Mouse (Mus musculus) liver, embryonic 12.5 days (tissue): ENCODE measurements around the gene Zfp692. TPM values are rescaled to one million over a fixed set of nuclear protein-coding genes. Genes with fewer than 3 reads are reported as not detected.
A peak's percentile ranks its signal among the peaks of the same experiment; 100 is the strongest.

Source experiments
- ATAC-seq: fragments of 200-750 bp; cut with Nextera tagmentation; 2 replicates; pipeline ENCODE4 v1.8.0; 2017; ENCODE audit warnings: moderate number of reproducible peaks, mild to moderate bottlenecking, moderate library complexity
- H3K27ac ChIP-seq: fragments of 300-500 bp; sonication (generic); 2 replicates; pipeline ENCODE4 v1.5.1; 2016; ENCODE audit warnings: mild to moderate bottlenecking
- H3K27me3 ChIP-seq: fragments of 300-500 bp; sonication (generic); replicated peaks from 2 replicates; pipeline ENCODE4 v1.6.1; 2016; ENCODE audit warnings: mild to moderate bottlenecking, moderate library complexity
- H3K36me3 ChIP-seq: fragments of 300-500 bp; sonication (generic); 2 replicates; pipeline ENCODE4 v1.6.1; 2016; ENCODE audit warnings: mild to moderate bottlenecking, moderate library complexity
- H3K4me1 ChIP-seq: fragments of 300-500 bp; sonication (generic); 2 replicates; pipeline ENCODE4 v1.6.1; 2016
- H3K4me2 ChIP-seq: fragments of 300-500 bp; sonication (generic); 2 replicates; pipeline ENCODE4 v1.6.1; 2016; ENCODE audit warnings: mild to moderate bottlenecking, moderate library complexity
- H3K4me3 ChIP-seq: fragments of 300-500 bp; sonication (generic); 2 replicates; pipeline ENCODE4 v1.5.1; 2016; ENCODE audit warnings: mild to moderate bottlenecking, moderate library complexity
- H3K9ac ChIP-seq: fragments of 300-500 bp; sonication (generic); 2 replicates; pipeline ENCODE4 v1.6.1; 2016; ENCODE audit warnings: mild to moderate bottlenecking, moderate library complexity
- H3K9me3 ChIP-seq: fragments of 300-500 bp; sonication (generic); replicated peaks from 2 replicates; pipeline ENCODE4 v1.6.1; 2016; ENCODE audit warnings: mild to moderate bottlenecking, moderate library complexity
- WGBS: fragments of 180-500 bp; shearing (Covaris S2); methylation state at CpG from one replicate; pipeline ENCODE4 v1.1.7; 2016; ENCODE audit not compliant: insufficient replicate concordance; 5-methylcytosine and 5-hydroxymethylcytosine counted together
- polyA plus RNA-seq: library from polyadenylated mRNA; unstranded; fragments of >200 nt; fragmentation: Nextera tagmentation; extraction: Ambion mirVana; gene quantifications from 2 replicates; pipeline ENCODE4 v1.2.1, GENCODE M21; 2016

Gene Zfp692
- polyA plus RNA-seq, 1 experiment from 2014 or later: 18.5 TPM

DNA sequence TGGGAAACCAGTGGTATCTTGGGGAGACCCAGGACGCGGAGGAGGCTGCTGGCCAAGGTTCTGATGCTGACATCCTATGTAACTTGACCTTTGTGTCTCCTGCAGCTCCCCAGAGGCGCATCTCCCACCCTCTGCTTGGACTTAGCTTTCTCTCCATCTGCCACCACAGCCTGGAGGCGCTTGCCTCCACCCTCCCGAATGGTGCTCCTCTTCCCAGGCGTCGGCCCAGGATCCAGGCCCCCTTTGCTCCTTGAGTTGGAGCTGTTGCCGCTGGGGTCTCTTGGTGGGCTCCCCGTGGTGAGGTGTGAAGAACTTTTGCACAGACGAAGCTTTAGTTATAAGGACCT, 24.3 kb downstream of the Zfp692 start:
- Histone ChIP-seq H3K4me2 (peak overlapping the region; percentile 96), H3K9ac (peak overlapping the region; percentile 90), H3K27me3 (no peaks in the 10 kb centered on the region), H3K4me3 (peak overlapping the region; percentile 87), H3K9me3 (no peaks in the 10 kb centered on the region), H3K4me1 (peaks cover 50% of the 10 kb centered on the region), H3K27ac (peak overlapping the region; percentile 92), H3K36me3 (peaks cover 61% of the 10 kb centered on the region)
- 19% methylated on average over 10 of the region's 10 CpGs for WGBS
- no peak; the same call in 1 of the 2 replicates for ATAC-seq

DNA sequence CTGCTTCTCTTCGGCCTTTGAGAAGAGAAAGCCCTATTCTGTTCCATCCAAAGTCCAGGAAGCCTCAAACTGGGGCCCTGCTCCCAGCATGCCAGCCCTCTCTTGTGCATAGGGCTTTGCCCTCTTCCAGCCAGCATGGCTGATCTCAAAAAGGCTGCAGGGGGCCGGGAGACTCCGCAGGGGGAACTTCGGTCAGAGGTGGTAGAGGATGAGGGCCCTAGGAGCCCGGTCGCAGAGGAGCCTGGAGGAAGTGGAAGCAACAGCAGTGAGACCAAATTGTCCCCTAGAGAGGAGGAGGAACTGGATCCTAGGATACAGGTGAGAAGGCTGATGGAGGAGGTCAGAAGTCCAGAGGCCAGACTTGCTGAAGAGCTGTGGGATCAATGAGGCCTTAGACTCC, 24.7 kb downstream of the Zfp692 start:
- H3K27me3 ChIP-seq: no peaks in the 10 kb centered on the region
- H3K9me3 ChIP-seq: no peaks in the 10 kb centered on the region
- peak overlapping the region; percentile 87 for H3K4me3 ChIP-seq
- 79% methylated on average over 6 of the region's 6 CpGs for WGBS
- peak overlapping the region; percentile 96 for H3K4me2 ChIP-seq
- H3K36me3 ChIP-seq: peaks cover 62% of the 10 kb centered on the region
- peaks cover 48% of the 10 kb centered on the region for H3K4me1 ChIP-seq
- no peak for ATAC-seq
- H3K9ac ChIP-seq: peak overlapping the region; percentile 90
- H3K27ac ChIP-seq: peak overlapping the region; percentile 92

DNA sequence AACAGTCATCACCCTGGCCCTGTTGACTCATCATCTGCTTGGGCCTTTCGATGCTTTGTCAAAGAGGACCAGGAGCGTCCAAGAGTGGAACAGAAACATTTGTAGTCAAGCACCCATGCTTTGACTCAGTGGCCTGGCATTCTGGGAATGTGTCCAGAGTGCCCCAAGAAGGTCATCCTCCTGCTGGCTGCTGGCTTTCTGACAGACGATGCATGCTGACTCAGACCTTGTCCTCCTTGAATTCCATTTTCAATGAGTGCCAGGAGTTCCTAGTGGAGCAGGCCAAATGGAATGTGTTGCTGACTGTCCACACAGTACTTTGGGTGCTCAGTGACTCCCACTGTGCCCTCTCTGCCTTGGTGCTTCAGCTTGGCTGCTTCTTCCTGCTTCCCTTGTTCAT, 27.9 kb downstream of the Zfp692 start:
- H3K36me3 ChIP-seq: peaks cover 68% of the 10 kb centered on the region

DNA sequence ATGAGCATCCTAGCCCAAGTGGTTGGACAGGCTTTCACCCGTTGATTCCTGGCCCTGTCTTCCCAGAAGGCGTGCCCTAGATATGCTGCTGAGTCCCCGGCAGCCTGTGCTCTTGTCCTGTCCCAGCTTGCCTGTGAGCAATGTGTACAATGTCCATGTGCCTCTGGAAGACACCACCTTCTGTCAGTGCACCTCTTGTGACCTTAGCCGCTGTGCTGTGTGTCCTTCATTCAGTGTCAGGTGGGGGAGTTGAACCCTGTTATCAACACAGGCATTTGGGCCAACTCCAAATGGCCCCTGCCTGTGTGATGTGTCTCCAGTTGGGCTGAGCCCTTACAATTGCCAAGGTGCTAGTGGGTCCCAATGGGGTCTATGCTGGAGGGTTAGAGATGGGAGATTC, 39.9 kb downstream of the Zfp692 start:
- no peak overlapping the region for H3K4me2 ChIP-seq
- H3K9ac ChIP-seq: no peak overlapping the region
- peaks cover 16% of the 10 kb centered on the region for H3K4me1 ChIP-seq
- no peaks in the 10 kb centered on the region for H3K27me3 ChIP-seq
- WGBS: 87% methylated on average over 4 of the region's 4 CpGs
- no peaks in the 10 kb centered on the region for H3K9me3 ChIP-seq
- peak overlapping the region; percentile 8; the same call in 1 of the 2 replicates for H3K27ac ChIP-seq
- H3K36me3 ChIP-seq: peaks cover 61% of the 10 kb centered on the region
- ATAC-seq: no peak
- H3K4me3 ChIP-seq: no peak overlapping the region

More for the DNA sequence above, 27.9 kb downstream of the Zfp692 start:
- no peak for ATAC-seq
- Histone ChIP-seq H3K27me3 (no peaks in the 10 kb centered on the region), H3K9ac (no peak overlapping the region), H3K27ac (no peak overlapping the region), H3K4me3 (no peak overlapping the region), H3K4me2 (no peak overlapping the region), H3K4me1 (peaks cover 26% of the 10 kb centered on the region), H3K9me3 (no peaks in the 10 kb centered on the region)
- WGBS: 73% methylated on average over 3 of the region's 3 CpGs

DNA sequence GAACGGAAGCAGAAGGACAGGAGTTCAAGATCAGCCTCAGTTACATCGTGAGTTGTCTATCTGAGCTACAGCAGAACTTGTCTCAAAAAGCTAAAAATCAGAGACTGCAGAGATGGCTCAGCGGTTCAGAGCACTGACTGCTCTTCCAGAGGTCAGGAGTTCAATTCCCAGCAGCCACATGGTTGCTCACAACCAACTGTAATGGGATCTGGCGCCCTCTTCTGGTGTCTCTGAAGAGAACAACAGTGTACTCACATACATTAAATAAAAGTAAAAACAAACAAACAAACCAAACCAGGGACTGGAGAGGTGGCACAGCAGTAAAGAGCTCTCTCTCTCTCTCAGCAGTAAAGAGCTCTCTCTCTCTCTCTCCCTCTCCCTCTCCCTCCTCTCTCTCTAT, 43.8 kb downstream of the Zfp692 start:
- Histone ChIP-seq H3K9me3 (no peaks in the 10 kb centered on the region), H3K27me3 (no peaks in the 10 kb centered on the region), H3K4me3 (no peak overlapping the region), H3K36me3 (peaks cover 27% of the 10 kb centered on the region), H3K27ac (peak overlapping the region; percentile 94), H3K4me1 (peaks cover 55% of the 10 kb centered on the region), H3K9ac (0 out of 2 replicates have a peak overlapping the region, but pooled peaks have one; percentile 19), H3K4me2 (0 out of 2 replicates have a peak overlapping the region, but pooled peaks have one; percentile 27)
- WGBS: 60% methylated on average over 4 of the region's 4 CpGs
- no peak for ATAC-seq

DNA sequence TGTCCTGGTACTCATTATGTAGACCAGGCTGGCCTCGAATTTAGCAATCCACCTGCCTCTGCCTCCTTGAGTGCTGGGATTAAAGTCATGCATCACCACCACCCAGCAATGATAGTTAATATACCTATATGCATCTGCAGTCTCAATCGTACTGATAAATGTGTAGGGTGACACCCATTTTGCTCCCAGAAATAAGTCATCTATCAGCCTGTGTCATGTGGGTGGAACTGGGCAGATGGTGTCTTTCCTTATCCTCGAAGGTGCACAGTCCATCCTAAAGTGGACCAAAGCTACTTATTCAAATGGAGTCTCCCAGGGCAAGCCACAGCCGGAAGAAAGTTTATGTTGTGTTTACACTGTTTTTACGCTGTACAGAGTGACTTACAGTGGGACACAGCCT, 44.3 kb downstream of the Zfp692 start:
- 43% methylated on average over 5 of the region's 5 CpGs for WGBS
- peak overlapping the region; percentile 27; the same call in 1 of the 2 replicates for H3K4me2 ChIP-seq
- H3K27ac ChIP-seq: peak overlapping the region; percentile 94
- no peaks in the 10 kb centered on the region for H3K27me3 ChIP-seq
- peaks cover 21% of the 10 kb centered on the region for H3K36me3 ChIP-seq
- no peak overlapping the region for H3K9ac ChIP-seq
- no peaks in the 10 kb centered on the region for H3K9me3 ChIP-seq
- H3K4me3 ChIP-seq: no peak overlapping the region
- ATAC-seq: peak; percentile 70
- peaks cover 56% of the 10 kb centered on the region for H3K4me1 ChIP-seq

DNA sequence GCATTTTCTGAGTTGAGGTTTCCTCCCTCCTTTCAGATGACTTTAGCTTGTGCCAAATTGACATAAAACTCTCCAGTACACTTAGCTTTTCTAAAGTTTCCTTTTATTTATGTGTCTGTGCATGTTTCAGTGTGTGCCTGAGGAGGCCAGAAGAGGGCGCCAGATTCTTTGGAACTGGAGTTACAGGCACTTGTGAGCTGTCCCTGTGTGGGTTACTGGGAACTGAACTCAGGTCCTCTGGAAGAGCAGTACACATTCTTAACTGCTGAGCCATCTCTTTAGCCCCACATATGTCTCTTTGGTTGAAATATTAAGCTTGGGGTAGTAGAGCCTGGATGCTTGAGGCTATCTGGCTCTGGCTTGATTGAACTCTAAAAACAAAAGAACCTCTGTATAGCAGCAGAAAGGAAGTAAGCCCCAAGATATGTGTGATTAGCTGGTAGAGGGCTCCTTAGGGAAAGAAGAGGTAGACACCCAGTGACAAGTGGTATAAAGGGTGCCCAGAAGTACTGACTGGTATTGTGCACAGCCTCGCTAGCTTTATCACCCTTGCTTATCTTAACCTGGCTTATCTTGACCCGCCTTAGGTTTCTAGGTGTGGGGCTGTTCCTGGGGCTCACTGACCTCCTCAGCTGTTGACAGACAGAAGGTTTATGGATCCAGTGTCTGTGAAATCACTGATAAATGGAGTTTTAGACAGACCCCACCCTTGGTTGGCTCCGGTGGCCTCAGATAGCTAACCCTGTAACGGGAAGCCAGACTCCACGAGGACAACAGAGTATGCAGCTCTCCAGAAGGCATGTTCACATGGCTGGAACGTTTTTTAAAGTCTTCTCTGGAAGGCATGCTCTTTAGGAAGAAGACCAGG, 46.0 kb downstream of the Zfp692 start:
- H3K36me3 ChIP-seq: peaks cover 5% of the 10 kb centered on the region; the same call in 1 of the 2 replicates
- H3K4me1 ChIP-seq: peaks cover 70% of the 10 kb centered on the region
- H3K9ac ChIP-seq: peak overlapping the region; percentile 68
- ATAC-seq: peak; percentile 92
- H3K4me3 ChIP-seq: peak overlapping the region; percentile 6; the same call in 1 of the 2 replicates
- WGBS: 6% methylated on average over 7 of the region's 7 CpGs
- peak overlapping the region; percentile 94 for H3K27ac ChIP-seq
- H3K4me2 ChIP-seq: peak overlapping the region; percentile 57
- no peaks in the 10 kb centered on the region for H3K27me3 ChIP-seq
- no peaks in the 10 kb centered on the region for H3K9me3 ChIP-seq

DNA sequence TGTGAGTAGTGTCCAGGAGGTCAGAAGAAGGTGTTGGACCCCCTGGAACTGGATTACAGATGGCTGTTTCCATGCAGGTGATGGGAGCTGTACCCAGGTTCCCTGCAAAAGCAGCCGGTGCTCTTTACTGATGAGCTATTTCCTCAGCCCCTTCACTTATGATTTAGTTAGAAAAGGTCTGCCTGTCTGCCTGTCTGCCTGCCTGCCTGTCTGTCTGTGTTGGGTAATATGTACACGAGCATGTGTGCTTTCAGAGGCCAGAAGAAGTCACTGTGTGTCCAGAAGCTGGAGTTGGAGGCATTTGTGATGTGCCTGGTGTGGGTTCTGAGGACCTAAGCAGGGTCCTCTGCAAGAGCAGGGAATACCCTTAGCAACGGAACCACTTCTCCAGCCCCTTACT, 46.8 kb downstream of the Zfp692 start:
- peak overlapping the region; percentile 6; the same call in 1 of the 2 replicates for H3K4me3 ChIP-seq
- no peaks in the 10 kb centered on the region for H3K9me3 ChIP-seq
- ATAC-seq: no peak
- peak overlapping the region; percentile 68 for H3K9ac ChIP-seq
- H3K36me3 ChIP-seq: 0 out of 2 replicates have a peak, but pooled peaks cover 5% of the 10 kb centered on the region
- WGBS: 46% methylated on average over 3 of the region's 3 CpGs
- peaks cover 78% of the 10 kb centered on the region for H3K4me1 ChIP-seq
- H3K27ac ChIP-seq: peak overlapping the region; percentile 94
- peak overlapping the region; percentile 57 for H3K4me2 ChIP-seq
- H3K27me3 ChIP-seq: no peaks in the 10 kb centered on the region

DNA sequence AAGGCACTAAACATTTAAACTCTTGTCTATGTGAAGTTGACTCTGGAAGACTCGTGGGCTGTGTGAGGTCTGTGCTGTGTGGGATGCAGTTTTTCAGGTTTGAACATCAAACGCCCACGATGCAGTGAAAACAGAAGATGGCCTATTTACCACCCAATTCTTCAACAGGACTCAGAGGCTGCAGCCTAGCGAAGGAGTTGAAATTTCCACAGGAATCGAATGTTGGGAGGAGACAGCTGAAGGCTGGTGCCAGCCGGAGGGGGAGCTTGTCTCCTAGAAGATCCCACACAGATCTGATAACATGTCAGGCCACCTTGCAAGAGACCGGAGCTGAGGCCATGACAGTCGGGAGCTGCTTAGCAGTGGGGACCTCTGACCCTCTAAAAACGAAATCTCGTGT, 47.6 kb downstream of the Zfp692 start:
- Histone ChIP-seq H3K4me3 (no peak overlapping the region), H3K9me3 (no peaks in the 10 kb centered on the region), H3K9ac (peak overlapping the region; percentile 68; the same call in 1 of the 2 replicates), H3K4me1 (peaks cover 79% of the 10 kb centered on the region), H3K36me3 (0 out of 2 replicates have a peak, but pooled peaks cover 5% of the 10 kb centered on the region), H3K27me3 (no peaks in the 10 kb centered on the region), H3K27ac (peak overlapping the region; percentile 94), H3K4me2 (peak overlapping the region; percentile 57)
- no peak for ATAC-seq
- 51% methylated on average over 10 of the region's 10 CpGs for WGBS

DNA sequence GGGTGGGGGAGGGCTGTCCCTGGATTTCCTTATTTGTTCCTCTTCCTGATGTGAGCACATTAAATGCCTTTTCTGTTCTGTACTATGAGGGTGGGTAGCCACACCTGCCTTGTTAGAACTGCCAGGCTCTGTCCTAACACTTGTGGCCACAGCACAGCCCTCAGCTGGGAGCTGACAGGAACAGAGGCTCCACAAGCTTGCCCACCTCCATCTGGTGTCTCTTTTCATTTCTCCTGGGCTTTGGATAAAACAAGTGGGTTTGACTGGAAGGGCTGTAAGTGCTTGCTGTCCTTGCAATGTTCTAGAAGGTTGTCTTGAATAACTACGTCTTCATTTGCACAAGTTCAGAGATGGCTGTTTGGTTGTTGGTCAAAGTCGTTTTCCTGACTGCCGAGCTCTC, 48.1 kb downstream of the Zfp692 start:
- H3K9ac ChIP-seq: peak overlapping the region; percentile 15; the same call in 1 of the 2 replicates
- H3K36me3 ChIP-seq: 0 out of 2 replicates have a peak, but pooled peaks cover 5% of the 10 kb centered on the region
- WGBS: 69% methylated on average over 3 of the region's 3 CpGs
- peak overlapping the region; percentile 57 for H3K4me2 ChIP-seq
- H3K9me3 ChIP-seq: no peaks in the 10 kb centered on the region
- no peaks in the 10 kb centered on the region for H3K27me3 ChIP-seq
- H3K4me1 ChIP-seq: peaks cover 79% of the 10 kb centered on the region
- ATAC-seq: no peak
- H3K27ac ChIP-seq: peak overlapping the region; percentile 94
- no peak overlapping the region for H3K4me3 ChIP-seq

DNA sequence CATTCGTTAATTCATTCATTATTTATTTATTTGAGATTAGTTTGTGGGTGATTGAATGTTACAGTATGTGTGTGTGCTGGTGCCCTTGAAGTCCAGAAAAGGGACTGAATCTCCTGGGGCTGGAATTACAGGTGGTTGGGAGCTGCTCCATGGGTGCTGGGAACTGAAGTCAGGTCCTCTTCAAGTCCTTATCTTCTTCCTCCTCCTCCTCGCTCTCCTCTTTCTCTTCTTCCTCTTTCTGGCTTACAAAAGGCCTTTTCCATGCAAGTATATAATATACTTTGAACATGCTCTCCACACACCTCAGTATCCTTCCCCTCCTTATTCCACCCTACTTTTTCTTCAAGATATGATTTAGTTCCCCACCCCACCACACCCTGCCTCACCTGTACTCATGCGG, 50.2 kb downstream of the Zfp692 start:
- Histone ChIP-seq H3K9me3 (no peaks in the 10 kb centered on the region), H3K4me3 (no peak overlapping the region), H3K9ac (no peak overlapping the region), H3K27ac (no peak overlapping the region), H3K4me1 (peaks cover 63% of the 10 kb centered on the region), H3K4me2 (no peak overlapping the region), H3K36me3 (no peaks in the 10 kb centered on the region), H3K27me3 (peaks cover 4% of the 10 kb centered on the region; the same call in 1 of the 2 replicates)
- no peak for ATAC-seq
- WGBS: 69% methylated on average over 3 of the region's 3 CpGs

DNA sequence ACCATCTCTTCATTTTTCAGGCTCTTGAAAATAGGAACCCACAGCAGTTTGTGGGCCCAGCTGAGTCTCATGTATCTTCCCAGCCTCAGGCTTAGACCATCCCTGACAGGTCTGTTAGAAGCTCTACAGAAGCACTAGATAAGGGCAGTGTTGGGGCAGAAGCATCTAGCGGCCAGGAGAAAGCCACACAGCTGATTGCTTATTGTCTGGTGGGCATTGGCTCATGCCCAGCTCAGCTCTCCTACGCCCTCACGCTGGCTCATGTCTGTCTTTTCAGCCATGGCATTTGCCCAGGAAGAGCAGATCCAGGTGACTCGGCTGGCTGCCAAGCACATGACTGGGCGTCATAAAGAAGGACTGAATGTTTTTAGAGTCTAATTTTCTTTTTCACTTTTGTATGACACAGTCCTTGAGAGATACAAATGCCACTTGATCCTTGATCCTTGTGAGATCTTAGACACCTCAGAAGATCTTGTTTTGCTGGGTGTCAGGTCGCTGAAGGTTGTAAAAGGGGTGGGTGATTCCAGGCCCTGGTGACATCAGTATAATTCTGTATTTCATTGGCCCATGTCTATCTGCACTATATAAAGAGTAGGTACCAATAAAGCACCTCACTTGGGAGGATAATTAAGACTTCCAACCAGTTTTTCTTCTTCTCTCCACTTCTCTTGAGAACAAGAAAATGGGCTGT, 51.1 kb downstream of the Zfp692 start:
- Histone ChIP-seq H3K4me2 (no peak overlapping the region), H3K4me3 (no peak overlapping the region), H3K9me3 (no peaks in the 10 kb centered on the region), H3K27me3 (peaks cover 7% of the 10 kb centered on the region; the same call in 1 of the 2 replicates), H3K4me1 (peaks cover 53% of the 10 kb centered on the region), H3K36me3 (no peaks in the 10 kb centered on the region), H3K27ac (no peak overlapping the region), H3K9ac (no peak overlapping the region)
- WGBS: 63% methylated on average over 6 of the region's 6 CpGs
- no peak for ATAC-seq
